Mouse (Mus musculus) limb, embryonic 12.5 days (tissue): ENCODE measurements around the gene Sp2. TPM values are rescaled to one million over a fixed set of nuclear protein-coding genes. Genes with fewer than 3 reads are reported as not detected.

Experiments used
- ATAC-seq: fragments of 200-750 bp; cut with Nextera tagmentation; 2 replicates; pipeline ENCODE4 v1.8.0; 2017; ENCODE audit warnings: low read depth, moderate TSS enrichment; ENCODE audit not compliant: insufficient number of reproducible peaks, insufficient read depth, low FRiP score, low TSS enrichment
- H3K27ac ChIP-seq: fragments of 300-500 bp; sonication (generic); 2 replicates; pipeline ENCODE4 v1.5.1; 2016; ENCODE audit warnings: mild to moderate bottlenecking, moderate library complexity
- H3K27me3 ChIP-seq: fragments of 300-500 bp; sonication (generic); 2 replicates; pipeline ENCODE4 v1.6.1; 2016; ENCODE audit warnings: mild to moderate bottlenecking, moderate library complexity
- H3K36me3 ChIP-seq: fragments of 300-500 bp; sonication (generic); 2 replicates; pipeline ENCODE4 v1.6.1; 2016; ENCODE audit warnings: mild to moderate bottlenecking, moderate library complexity
- H3K4me1 ChIP-seq: fragments of 300-500 bp; sonication (generic); replicated peaks from 2 replicates; pipeline ENCODE4 v1.6.1; 2016
- H3K4me2 ChIP-seq: fragments of 300-500 bp; sonication (generic); 2 replicates; pipeline ENCODE4 v1.6.1; 2016; ENCODE audit warnings: mild to moderate bottlenecking, moderate library complexity
- H3K4me3 ChIP-seq: fragments of 300-500 bp; sonication (generic); replicated peaks from 2 replicates; pipeline ENCODE4 v1.5.1; 2016; ENCODE audit warnings: mild to moderate bottlenecking
- H3K9ac ChIP-seq: fragments of 300-500 bp; sonication (generic); replicated peaks from 2 replicates; pipeline ENCODE4 v1.6.1; 2016; ENCODE audit warnings: mild to moderate bottlenecking, moderate library complexity
- H3K9me3 ChIP-seq: fragments of 300-500 bp; sonication (generic); 2 replicates; pipeline ENCODE4 v1.6.1; 2016; ENCODE audit warnings: mild to moderate bottlenecking, moderate library complexity
- WGBS: fragments of 180-500 bp; shearing (Covaris S2); methylation state at CpG from one replicate; pipeline ENCODE4 v1.1.7; 2016; 5-methylcytosine and 5-hydroxymethylcytosine counted together
- polyA plus RNA-seq: library from polyadenylated mRNA; unstranded; fragments of >200 nt; fragmentation: Nextera tagmentation; extraction: Ambion mirVana; gene quantifications from 2 replicates; pipeline ENCODE4 v1.2.1, GENCODE M21; 2016

Sp2 gene
- polyA plus RNA-seq = 13.7 and 17.8 TPM in 2 replicates

- ATAC-seq = no peak
- peaks cover 9% of the 10 kb centered on the region for H3K27me3 ChIP-seq
- no peaks in the 10 kb centered on the region for H3K36me3 ChIP-seq
- H3K4me2 ChIP-seq = peak within 1 kb of the TSS; percentile 34
- H3K4me3 ChIP-seq = 0 out of 2 replicates have a peak within 1 kb of the TSS, but pooled peaks have one; percentile 1
- H3K27ac ChIP-seq = no peak within 1 kb of the TSS
- H3K9me3 ChIP-seq = no peaks in the 10 kb centered on the region
- H3K4me1 ChIP-seq = peaks cover 46% of the 10 kb centered on the region
- WGBS = 54% methylated on average over 7 of the region's 7 CpGs
- no peak within 1 kb of the TSS for H3K9ac ChIP-seq
These were observed at the start of gene Sp2 for GRCm38 (mm10) chr11:96982859-96983258. TSS of gene Sp2 (minus strand) at chr11:96982959.

- Histone ChIP-seq H3K9ac (no peak overlapping the region), H3K36me3 (peaks cover 29% of the 10 kb centered on the region)
- WGBS = 96% methylated on average over 4 of the region's 4 CpGs
These were observed 49.7 kb upstream of the Sp2 start for GRCm38 (mm10) chr11:97032499-97032898.

GRCm38 (mm10) chr11:97031977-97032376, 49.2 kb upstream of the Sp2 start:
- 82% methylated on average over 12 of the region's 12 CpGs for WGBS
- ATAC-seq = no peak
- Histone ChIP-seq H3K36me3 (peaks cover 29% of the 10 kb centered on the region), H3K4me2 (no peak overlapping the region), H3K27me3 (no peaks in the 10 kb centered on the region), H3K4me3 (no peak overlapping the region), H3K27ac (no peak overlapping the region), H3K9me3 (no peaks in the 10 kb centered on the region), H3K9ac (no peak overlapping the region), H3K4me1 (peaks cover 15% of the 10 kb centered on the region)

More at GRCm38 (mm10) chr11:97032499-97032898, 49.7 kb upstream of the Sp2 start:
- Histone ChIP-seq H3K4me1 (peaks cover 15% of the 10 kb centered on the region), H3K9me3 (no peaks in the 10 kb centered on the region), H3K4me3 (no peak overlapping the region), H3K27me3 (no peaks in the 10 kb centered on the region), H3K4me2 (no peak overlapping the region), H3K27ac (no peak overlapping the region)
- no peak for ATAC-seq

- H3K36me3 ChIP-seq = peaks cover 29% of the 10 kb centered on the region
- peak overlapping the region; percentile 82 for H3K4me2 ChIP-seq
- peak overlapping the region; percentile 89 for H3K27ac ChIP-seq
- 22% methylated on average over 15 of the region's 15 CpGs for WGBS
- peak overlapping the region; percentile 79 for H3K9ac ChIP-seq
- H3K4me3 ChIP-seq = peak overlapping the region; percentile 63
- no peaks in the 10 kb centered on the region for H3K27me3 ChIP-seq
- peaks cover 24% of the 10 kb centered on the region for H3K4me1 ChIP-seq
- ATAC-seq = no peak
- no peaks in the 10 kb centered on the region for H3K9me3 ChIP-seq
These were observed 47.7 kb upstream of the Sp2 start for GRCm38 (mm10) chr11:97030426-97030825.

GRCm38 (mm10) chr11:97029686-97030417, 47.1 kb upstream of the Sp2 start, which contains the start of gene Scrn2:
TSS of gene Scrn2 (plus strand) at chr11:97029938.
- Histone ChIP-seq H3K9ac (peak within 1 kb of the TSS; percentile 79), H3K4me1 (peaks cover 29% of the 10 kb centered on the region), H3K9me3 (no peaks in the 10 kb centered on the region), H3K27ac (peak within 1 kb of the TSS; percentile 89), H3K4me3 (peak within 1 kb of the TSS; percentile 63), H3K4me2 (peak within 1 kb of the TSS; percentile 82), H3K36me3 (peaks cover 23% of the 10 kb centered on the region), H3K27me3 (peaks cover 5% of the 10 kb centered on the region; the same call in 1 of the 2 replicates)
- WGBS = 2% methylated on average over 25 of the region's 25 CpGs
- 0 out of 2 replicates have a peak, but pooled peaks have one; percentile 28 for ATAC-seq

GRCm38 (mm10) chr11:97025721-97026344, 43.1 kb upstream of the Sp2 start:
- Histone ChIP-seq H3K36me3 (no peaks in the 10 kb centered on the region), H3K27ac (peak overlapping the region; percentile 84), H3K4me3 (peak overlapping the region; percentile 33), H3K4me1 (peaks cover 47% of the 10 kb centered on the region), H3K4me2 (peak overlapping the region; percentile 61), H3K27me3 (peaks cover 45% of the 10 kb centered on the region), H3K9me3 (no peaks in the 10 kb centered on the region), H3K9ac (peak overlapping the region; percentile 56)
- ATAC-seq = no peak
- WGBS = under 1% methylated on average over 17 of the region's 17 CpGs

- 45% methylated on average over 10 of the region's 10 CpGs for WGBS
- peaks cover 54% of the 10 kb centered on the region for H3K27me3 ChIP-seq
- no peak for ATAC-seq
- H3K9me3 ChIP-seq = no peaks in the 10 kb centered on the region
- no peak overlapping the region; the same call in 1 of the 2 replicates for H3K4me3 ChIP-seq
- H3K36me3 ChIP-seq = no peaks in the 10 kb centered on the region
- peak overlapping the region; percentile 84; the same call in 1 of the 2 replicates for H3K27ac ChIP-seq
- peak overlapping the region; percentile 56; the same call in 1 of the 2 replicates for H3K9ac ChIP-seq
- peak overlapping the region; percentile 61; the same call in 1 of the 2 replicates for H3K4me2 ChIP-seq
- H3K4me1 ChIP-seq = peaks cover 39% of the 10 kb centered on the region
These were observed 42.2 kb upstream of the Sp2 start for GRCm38 (mm10) chr11:97024977-97025376.

GRCm38 (mm10) chr11:97021873-97022484, 39.2 kb upstream of the Sp2 start:
- peak; percentile 27; the same call in 1 of the 2 replicates for ATAC-seq
- peak overlapping the region; percentile 50 for H3K9ac ChIP-seq
- peaks cover 49% of the 10 kb centered on the region for H3K4me1 ChIP-seq
- H3K27me3 ChIP-seq = peaks cover 83% of the 10 kb centered on the region
- no peaks in the 10 kb centered on the region for H3K9me3 ChIP-seq
- H3K4me2 ChIP-seq = peak overlapping the region; percentile 79
- WGBS = 1% methylated on average over 50 of the region's 50 CpGs
- no peak overlapping the region for H3K27ac ChIP-seq
- no peaks in the 10 kb centered on the region for H3K36me3 ChIP-seq
- H3K4me3 ChIP-seq = peak overlapping the region; percentile 54

GRCm38 (mm10) chr11:97021121-97021765, 38.5 kb upstream of the Sp2 start:
- H3K27me3 ChIP-seq = peaks cover 90% of the 10 kb centered on the region
- ATAC-seq = no peak

GRCm38 (mm10) chr11:97019345-97019708, 36.6 kb upstream of the Sp2 start:
- Histone ChIP-seq H3K9ac (0 out of 2 replicates have a peak overlapping the region, but pooled peaks have one; percentile 55), H3K27ac (no peak overlapping the region), H3K36me3 (no peaks in the 10 kb centered on the region), H3K4me2 (peak overlapping the region; percentile 71; the same call in 1 of the 2 replicates), H3K4me3 (peak overlapping the region; percentile 45), H3K27me3 (peaks cover 97% of the 10 kb centered on the region), H3K4me1 (peaks cover 33% of the 10 kb centered on the region), H3K9me3 (no peaks in the 10 kb centered on the region)
- no peak for ATAC-seq
- 5% methylated on average over 13 of the region's 13 CpGs for WGBS

More at GRCm38 (mm10) chr11:97021121-97021765, 38.5 kb upstream of the Sp2 start:
- Histone ChIP-seq H3K9me3 (no peaks in the 10 kb centered on the region), H3K9ac (no peak overlapping the region; the same call in 1 of the 2 replicates), H3K36me3 (no peaks in the 10 kb centered on the region), H3K4me1 (peaks cover 49% of the 10 kb centered on the region), H3K4me2 (peak overlapping the region; percentile 79), H3K4me3 (peak overlapping the region; percentile 54), H3K27ac (no peak overlapping the region)
- 2% methylated on average over 27 of the region's 27 CpGs for WGBS
